In the genomic region with DNA sequence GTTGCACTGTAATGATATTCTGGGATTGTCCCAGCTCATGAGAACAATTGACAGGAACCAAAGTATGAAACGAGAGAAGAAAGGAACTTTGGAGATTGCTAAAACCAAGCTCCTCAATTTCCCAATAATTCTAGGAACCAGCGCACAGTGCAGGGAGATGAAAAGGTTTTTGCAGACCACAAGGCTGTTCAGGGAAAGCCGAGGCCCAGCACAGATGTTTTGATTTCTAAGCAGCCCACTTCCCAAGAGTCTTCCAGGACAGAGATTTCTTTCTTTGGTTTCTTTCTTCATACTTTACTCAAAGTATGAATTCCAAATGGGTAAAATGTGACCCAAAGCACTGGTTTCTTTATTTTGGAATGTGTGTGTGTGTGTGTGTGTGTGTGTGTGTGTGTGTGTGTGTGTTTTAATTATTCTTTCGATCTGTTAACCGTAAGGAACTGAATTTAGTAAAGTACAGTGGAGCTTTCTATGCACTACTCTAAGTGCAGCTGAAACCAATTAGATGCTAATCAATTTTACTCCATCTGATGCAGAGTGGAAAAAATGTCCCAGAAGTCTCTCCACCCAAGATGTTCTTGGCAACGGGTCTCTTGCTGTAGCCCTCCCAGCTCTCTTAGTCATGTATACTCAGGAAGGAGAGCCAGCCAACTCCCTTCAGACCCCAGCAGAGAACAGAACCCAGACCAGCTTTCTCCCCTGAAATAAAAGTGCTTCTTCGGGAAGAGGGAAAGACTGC, we compare ENCODE assay signal across 10 mouse cellular contexts. TPM values are rescaled to one million over a fixed set of nuclear protein-coding genes. Genes with fewer than 3 reads are reported as not detected.
DNase-seq lines count a peak whose midpoint lies in the region; ATAC-seq and TF ChIP-seq lines count a peak whose summit lies in the region.
"Had no signal": no experiment of that assay in that cellular context is flagged by ENCODE, and none has a peak within 500 bp of the region (broad histone marks: within the 10 kb centered on the region; RNA-seq: fewer than 3 reads in every experiment).

No protein-coding gene starts in this region.

- H3K9me3 ChIP-seq in lung, embryonic 14.5 days (ENCODE audit: low read depth, low read length): no peaks in the 10 kb centered on the region
- no peaks in the 10 kb centered on the region for H3K9me3 ChIP-seq in forebrain, embryonic 11.5 days (ENCODE audit: control insufficient read depth, low read length)

- WGBS in lung, embryonic 14.5 days: 49% methylated on average over 7 of the region's 7 CpGs
- 49% methylated on average over 7 of the region's 7 CpGs for WGBS in lung, adult 2 months
- WGBS in forebrain, embryonic 11.5 days: 74% methylated on average over 7 of the region's 7 CpGs

- no peaks in the 10 kb centered on the region for H3K36me3 ChIP-seq in lung, embryonic 14.5 days (ENCODE audit: insufficient read depth)
- no peaks in the 10 kb centered on the region for H3K36me3 ChIP-seq in forebrain, embryonic 11.5 days (ENCODE audit: control insufficient read depth, insufficient read depth, low read length)

- no peaks in the 10 kb centered on the region for H3K27me3 ChIP-seq in lung, embryonic 14.5 days (ENCODE audit: insufficient read depth, low read length)
- no peaks in the 10 kb centered on the region for H3K27me3 ChIP-seq in forebrain, embryonic 11.5 days (ENCODE audit: control insufficient read depth, insufficient read depth, low read length)
- H3K27me3 ChIP-seq: Patski had no signal

- no peak for TF ChIP-seq POLR2A in lung, adult 2 months (IDR thresholded peaks at IDR 0.05; ENCODE audit: borderline replicate concordance, extremely low read depth, low read depth, low read length)

- H3K27ac ChIP-seq in lung, embryonic 14.5 days (ENCODE audit: low read depth): peak overlapping the region; percentile 60
- H3K27ac ChIP-seq in forebrain, embryonic 11.5 days (ENCODE audit: low read depth, low read length): 0 out of 2 replicates have a peak overlapping the region, but pooled peaks have one; percentile 7

- peaks cover 11% of the 10 kb centered on the region for H3K4me1 ChIP-seq in lung, embryonic 14.5 days (ENCODE audit: insufficient read depth)
- H3K4me1 ChIP-seq in lung, adult 2 months (ENCODE audit: control insufficient read depth, insufficient read depth, low read length): no peaks in the 10 kb centered on the region; the same call in 1 of the 2 replicates
- H3K4me1 ChIP-seq in forebrain, embryonic 11.5 days (replicated peaks; ENCODE audit: control insufficient read depth, insufficient read depth, low read length): no peaks in the 10 kb centered on the region

- ATAC-seq in lung, embryonic 14.5 days (ENCODE audit: insufficient read depth): peak; percentile 53
- ATAC-seq in forebrain, embryonic 11.5 days (replicated peaks; ENCODE audit: low FRiP score): no peak
- ATAC-seq: liver, postnatal 0 days; Patski had no signal

- H3K9ac ChIP-seq in lung, embryonic 14.5 days: no peak overlapping the region; the same call in 1 of the 2 replicates
- H3K9ac ChIP-seq in forebrain, embryonic 11.5 days (ENCODE audit: low read length): no peak overlapping the region
- H3K9ac ChIP-seq: liver, postnatal 0 days had no signal

- intact Hi-C loops in heart, postnatal 10 days (cut with DNase I): loop anchor here (2.0 kb wide), 1 partner anchor 45 kb away; a partner anchor contains a TSS
- intact Hi-C loops in left cerebral cortex, postnatal 4 days (cut with DNase I): no loop called here

- TF ChIP-seq CTCF in lung, embryonic 14.5 days (IDR thresholded peaks at IDR 0.05; ENCODE audit: low read depth): no peak
- no peak for TF ChIP-seq CTCF in lung, adult 2 months (IDR thresholded peaks at IDR 0.05; ENCODE audit: insufficient read depth, low read length)

- no peak overlapping the region for H3K4me3 ChIP-seq in lung, embryonic 14.5 days (ENCODE audit: low read depth, low read length)
- H3K4me3 ChIP-seq in lung, adult 2 months (replicated peaks; ENCODE audit: extremely low read depth, low read depth, low read length): no peak overlapping the region
- no peak overlapping the region for H3K4me3 ChIP-seq in forebrain, embryonic 11.5 days (ENCODE audit: low read depth, low read length)

- peak; percentile 59 for DNase-seq in lung, embryonic 14.5 days
- no peak for DNase-seq in lung, adult 2 months
- no peak for DNase-seq in forebrain, embryonic 11.5 days (ENCODE audit: low spot score)
- peak; percentile 44 to 57 for DNase-seq in heart, postnatal 10 days
- DNase-seq in skeletal muscle tissue, adult 2 months (ENCODE audit: low read depth, low spot score): peak; percentile 80
- DNase-seq in left cerebral cortex, adult 18-20 months (ENCODE audit: low spot score in 2 of 2): no peak
- no peak for DNase-seq in left cerebral cortex, postnatal 4 days
- DNase-seq in adrenal gland, adult 2 months: no peak
- DNase-seq: liver, postnatal 0 days had no signal

- H3K4me2 ChIP-seq in lung, embryonic 14.5 days: no peak overlapping the region
- H3K4me2 ChIP-seq in forebrain, embryonic 11.5 days (ENCODE audit: low read depth, low read length, severe bottlenecking): no peak overlapping the region

RNA-seq across cellular contexts. Expression of a gene that starts 44.5 kb away (rescaled TPM):
- 460 and 502 TPM in 2 replicates for polyA plus RNA-seq in lung, embryonic 14.5 days (2014; fragmentation: Nextera tagmentation; extraction: Ambion mirVana)
- polyA plus RNA-seq in lung, adult 2 months (2012; rRNA removed): 36.0 and 44.5 TPM in 2 replicates
- polyA plus RNA-seq in forebrain, embryonic 11.5 days (2014; fragmentation: Nextera tagmentation; extraction: Ambion mirVana): 171 and 176 TPM in 2 replicates
- 100 to 1,000 TPM; 352 to 420 TPM for total RNA-seq in heart, postnatal 10 days (2021)
- total RNA-seq in left cerebral cortex, adult 18-20 months (2021): 10 to 100 TPM; 27.6 to 27.9 TPM
- 10 to 100 TPM; 66.2 to 75.2 TPM for total RNA-seq in left cerebral cortex, postnatal 4 days (2021)
- total RNA-seq in adrenal gland, adult 2 months (2021): 10 to 100 TPM; 39.3 to 56.7 TPM
- polyA plus RNA-seq in adrenal gland, adult 2 months (2012; rRNA removed): 8.0 and 8.6 TPM in 2 replicates

Comparison
In these comparisons a context has a peak if more than half of its experiments do, and no peak if none do; other contexts are left out.
1. DNase-seq: peak in lung, embryonic 14.5 days (single experiment), heart, postnatal 10 days (2 of 2) and skeletal muscle tissue, adult 2 months (single experiment); none in lung, adult 2 months (single experiment), forebrain, embryonic 11.5 days (single experiment), left cerebral cortex, adult 18-20 months (0 of 2), left cerebral cortex, postnatal 4 days (single experiment) and adrenal gland, adult 2 months (single experiment).
2. RNA of a gene that starts 44.5 kb away (total RNA-seq): 352 to 420 TPM in heart, postnatal 10 days; 66.2 to 75.2 TPM in left cerebral cortex, postnatal 4 days, 39.3 to 56.7 TPM in adrenal gland, adult 2 months and 27.6 to 27.9 TPM in left cerebral cortex, adult 18-20 months; every median in the first group is over 4 times any median in the second.